Mouse (Mus musculus) lung, adult 18-20 months (tissue): ENCODE results near the gene Cdh22.

ENCODE experiments used
- DNase-seq, 2 experiments: peaks; one replicate each; pipeline ENCODE4 v3.0.0; 2022; ENCODE audit warnings: mixed read lengths in 2 of 2

Cdh22 gene

DNA sequence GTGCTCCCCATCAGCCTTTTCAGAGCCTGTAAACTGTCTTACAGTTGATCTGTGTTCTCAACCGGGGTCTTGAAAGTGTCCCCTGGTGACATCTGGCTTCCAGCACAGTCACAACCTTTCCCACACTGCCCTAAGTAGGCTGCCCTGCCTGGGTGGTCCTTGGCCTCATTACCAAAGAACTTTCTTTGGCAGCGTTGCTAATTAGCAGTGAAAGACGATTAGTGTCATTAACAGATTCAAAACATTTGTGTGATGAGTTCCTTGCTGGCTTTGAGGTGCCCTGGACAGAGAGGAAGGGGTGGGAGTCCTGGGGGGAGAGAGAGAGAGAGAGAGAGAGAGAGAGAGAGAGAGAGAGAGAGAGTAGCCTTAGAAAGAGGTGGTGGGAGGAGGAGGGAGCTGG lies 14.3 kb upstream of the Cdh22 start:
- DNase-seq, result no peak

DNA sequence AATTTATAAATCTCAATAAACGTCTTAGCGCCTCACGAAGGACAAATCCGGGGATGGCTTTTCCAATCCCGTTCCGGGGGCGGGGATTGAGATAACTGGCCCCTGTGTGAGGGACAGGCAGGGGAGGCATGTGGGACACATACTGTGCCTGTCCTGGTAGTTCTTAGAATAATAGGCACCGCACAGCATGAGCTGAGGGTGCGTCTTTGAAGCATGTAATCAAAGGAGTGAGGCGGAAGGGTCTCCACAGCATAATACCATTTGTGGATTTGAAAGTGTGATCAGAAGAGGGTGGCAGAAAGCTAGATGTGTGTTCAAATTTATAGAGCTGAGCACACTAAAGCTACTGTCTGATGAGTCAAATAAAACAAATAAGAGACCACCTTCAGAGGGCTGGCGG lies 11.7 kb upstream of the Cdh22 start:
- no peak for DNase-seq

DNA sequence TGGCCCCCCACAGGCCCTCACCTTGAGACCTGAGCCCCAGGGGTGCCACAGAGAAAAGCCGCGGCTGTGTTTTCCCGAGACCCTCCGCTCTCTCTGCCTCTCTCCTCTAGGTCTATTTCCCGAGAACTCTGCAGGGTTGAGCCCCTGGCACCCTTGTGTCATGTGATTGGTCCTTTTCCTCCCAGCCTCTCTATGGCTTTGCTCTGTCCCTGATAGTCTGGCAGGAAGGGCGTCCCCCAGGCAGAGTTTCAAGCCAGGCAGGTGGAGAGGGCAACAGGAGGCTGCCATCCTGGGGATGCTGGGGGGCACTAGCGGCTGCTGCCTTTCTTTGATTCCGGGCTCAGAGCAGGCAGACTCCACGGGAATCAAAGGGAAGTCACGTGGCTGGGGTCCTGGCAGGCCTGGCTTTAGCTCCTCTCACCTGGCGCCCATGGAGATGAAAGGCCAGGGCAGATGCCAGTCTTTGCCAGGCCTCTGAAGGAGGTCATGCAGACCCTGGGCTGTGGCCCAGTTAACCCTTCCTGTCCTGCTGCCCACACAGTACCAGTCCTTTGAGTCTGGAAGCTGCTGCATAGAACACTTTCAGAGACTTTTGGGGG lies 8.6 kb upstream of the Cdh22 start:
- DNase-seq, result no peak

DNA sequence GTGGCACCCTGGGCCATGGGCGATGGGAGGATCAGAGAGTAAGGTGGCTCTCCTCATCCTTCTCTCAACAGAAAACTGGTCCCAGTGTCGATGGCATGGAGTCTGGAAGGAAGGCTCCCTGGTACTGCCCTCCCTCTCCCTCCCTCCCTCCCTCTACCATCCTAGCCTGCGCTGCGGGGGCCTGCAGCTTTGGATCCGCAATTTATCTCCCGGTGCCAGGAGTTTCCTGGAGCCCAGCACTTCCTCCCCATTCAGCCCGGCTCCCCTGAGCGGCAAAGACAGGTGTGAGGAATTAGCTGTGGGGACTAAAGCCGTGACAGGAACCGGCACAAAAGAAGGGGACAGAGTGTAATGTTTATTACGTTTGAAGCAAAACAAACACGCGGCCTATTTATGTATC lies 7.9 kb upstream of the Cdh22 start:
- DNase-seq, result no peak

DNA sequence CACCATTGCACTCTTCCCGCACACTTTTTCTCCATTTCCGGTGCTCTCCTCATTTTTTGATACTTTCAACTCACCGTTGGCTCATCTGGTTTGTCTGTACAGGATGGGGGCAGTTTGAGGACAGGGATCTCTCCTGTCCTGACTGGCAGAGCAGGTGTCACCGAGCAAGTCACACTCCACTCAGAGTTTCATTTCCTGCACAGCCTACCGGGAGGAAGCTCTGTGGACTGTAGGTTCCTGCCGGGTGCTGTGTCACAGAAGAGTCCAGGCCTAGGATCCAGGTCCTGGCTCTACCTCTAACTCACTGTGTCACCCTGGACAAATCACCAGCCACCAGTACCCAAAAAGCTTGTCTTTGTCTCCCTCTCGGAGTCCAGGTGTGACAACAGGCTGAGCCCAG lies 7.1 kb upstream of the Cdh22 start:
- no peak for DNase-seq

DNA sequence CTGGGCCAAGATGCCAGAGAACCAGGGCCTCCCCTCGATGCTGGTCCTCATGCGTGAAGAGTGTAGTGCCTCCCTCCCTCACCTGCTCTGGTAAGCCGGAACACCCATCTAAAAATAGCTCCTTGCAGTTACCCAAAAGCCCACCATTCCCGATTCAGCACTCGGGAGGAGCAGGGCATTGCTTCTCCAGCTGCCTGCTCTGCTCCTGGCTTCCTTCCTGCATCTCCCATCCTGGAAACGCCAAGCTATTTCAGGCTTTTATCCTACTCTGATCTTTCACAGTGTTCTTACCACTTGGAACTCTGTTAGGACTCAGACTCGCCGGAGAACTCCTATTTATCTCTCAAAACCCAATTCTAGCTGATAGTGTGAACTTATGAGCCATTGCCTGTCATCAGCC lies 5.7 kb upstream of the Cdh22 start:
- no peak for DNase-seq

DNA sequence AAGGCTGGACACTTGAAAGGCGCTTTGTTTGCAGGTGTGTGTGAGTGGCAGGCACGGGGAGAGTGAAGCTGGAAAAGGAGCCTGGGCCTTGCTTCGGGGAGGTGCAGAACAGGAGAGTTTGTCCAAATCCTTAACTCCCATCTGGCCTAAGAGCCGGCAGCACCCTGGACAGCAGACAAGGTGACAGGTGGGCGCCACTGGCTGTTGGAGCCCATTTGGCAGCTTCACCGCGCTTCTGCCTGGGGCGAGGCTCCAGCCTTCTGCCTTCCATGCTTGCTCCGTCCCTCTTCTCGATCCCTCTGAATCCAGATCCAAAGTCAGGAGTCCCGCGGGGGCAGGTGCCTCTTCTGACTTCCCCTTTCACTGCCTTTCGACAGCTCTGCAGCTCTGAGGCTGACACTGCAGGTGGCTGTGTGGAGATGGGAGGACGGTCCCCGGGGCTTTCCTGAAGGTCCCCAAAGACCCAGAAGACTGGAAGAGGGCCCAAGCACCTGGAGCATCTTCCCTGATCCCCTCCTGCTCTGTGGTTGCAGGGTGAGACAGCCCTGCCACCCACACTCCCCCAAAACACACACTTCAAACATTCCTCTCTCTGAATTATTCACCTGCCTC lies 5.0 kb upstream of the Cdh22 start:
- DNase-seq, result no peak

DNA sequence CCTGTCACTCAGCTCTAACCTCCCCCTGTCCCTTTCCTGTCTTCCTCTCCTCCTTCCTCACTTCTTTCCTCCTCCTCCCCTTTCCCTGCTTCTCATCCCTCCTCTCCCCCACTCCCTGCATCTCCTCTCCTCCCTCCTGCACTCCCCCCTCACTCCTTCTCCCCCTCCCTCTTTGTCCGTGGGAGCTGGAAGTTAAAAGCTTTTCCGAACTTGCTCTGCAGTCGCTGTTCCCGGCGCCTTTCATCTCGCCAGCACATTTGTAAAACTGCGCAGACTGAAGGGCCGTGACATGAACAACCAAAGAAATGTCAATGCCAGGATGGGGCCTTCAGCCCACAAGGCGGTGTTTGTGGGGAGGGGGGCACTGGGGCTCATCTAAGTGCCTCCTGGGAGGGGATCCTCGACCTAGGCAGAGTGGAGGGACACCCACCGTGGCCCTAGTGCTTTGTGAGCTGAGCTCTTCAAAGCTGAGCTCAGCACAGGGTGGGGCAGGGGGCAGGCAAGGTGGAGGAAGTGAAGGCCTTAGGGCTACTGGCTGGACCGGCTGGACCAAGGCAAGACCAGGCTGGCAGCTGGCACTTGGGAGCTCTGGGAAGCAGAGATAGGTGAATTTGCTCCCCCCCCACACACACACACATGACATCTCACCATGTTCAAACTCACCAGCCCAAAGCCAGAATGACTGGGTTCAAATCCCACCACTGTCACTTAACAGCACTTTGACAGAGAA lies 3.9 kb upstream of the Cdh22 start:
- no peak for DNase-seq

DNA sequence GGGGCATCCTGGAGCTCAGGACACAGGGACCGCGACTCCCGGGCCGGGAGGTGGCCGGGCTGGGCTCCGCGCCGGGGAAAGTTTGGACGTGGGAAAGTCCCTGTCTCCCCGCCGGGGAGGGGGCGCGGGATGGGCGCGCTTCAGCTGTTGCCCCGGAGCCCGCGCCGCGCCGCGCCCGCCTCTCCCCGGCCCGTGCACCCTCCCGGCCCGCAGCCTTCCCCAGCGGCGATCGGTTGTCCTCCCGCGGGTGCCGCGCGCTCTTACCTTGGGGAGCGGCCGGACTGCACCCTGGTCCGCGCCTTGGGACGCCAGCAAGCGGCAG lies 401 bp downstream of the Cdh22 start:
- DNase-seq, result no peak

DNA sequence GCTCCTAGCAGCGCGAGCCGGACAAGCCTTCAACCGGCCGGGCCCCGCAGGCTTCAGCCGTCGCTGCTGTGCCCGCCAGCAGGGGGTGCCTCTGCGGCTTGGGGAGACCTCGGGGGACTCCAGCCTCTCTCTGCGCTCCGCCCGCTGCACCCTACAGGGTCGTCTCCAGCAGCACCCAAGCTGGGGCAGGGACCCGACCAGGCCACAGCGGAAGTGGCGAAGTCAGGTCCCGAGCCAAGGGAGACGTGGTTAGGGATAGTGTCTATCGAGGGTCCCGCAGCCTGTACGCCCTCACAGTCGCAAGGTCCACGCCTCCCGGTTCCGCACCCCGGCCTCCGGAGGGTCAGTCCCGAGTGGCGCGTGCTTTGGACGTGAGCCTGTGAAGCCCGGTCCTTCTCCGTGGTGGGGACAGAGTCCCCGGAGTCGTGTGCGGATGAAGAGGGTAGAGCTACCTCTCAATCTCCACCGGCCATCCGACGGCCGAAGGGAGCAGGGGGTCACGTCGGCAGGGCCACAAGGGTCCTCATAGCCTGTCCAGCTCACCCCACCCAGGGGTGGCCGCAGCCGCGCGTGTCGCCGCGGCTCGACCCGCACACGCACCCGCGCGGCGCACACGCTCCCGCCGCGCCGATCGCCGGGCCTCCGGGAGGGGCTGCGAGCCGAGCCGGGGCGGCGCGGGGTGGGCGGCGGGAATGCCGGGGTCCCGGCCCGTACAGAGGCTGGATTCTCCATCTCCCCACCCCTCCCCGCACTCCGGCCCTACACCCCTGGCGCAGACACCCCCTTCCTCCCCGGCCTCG lies 962 bp downstream of the Cdh22 start:
- DNase-seq, result peak; percentile 37 to 42

DNA sequence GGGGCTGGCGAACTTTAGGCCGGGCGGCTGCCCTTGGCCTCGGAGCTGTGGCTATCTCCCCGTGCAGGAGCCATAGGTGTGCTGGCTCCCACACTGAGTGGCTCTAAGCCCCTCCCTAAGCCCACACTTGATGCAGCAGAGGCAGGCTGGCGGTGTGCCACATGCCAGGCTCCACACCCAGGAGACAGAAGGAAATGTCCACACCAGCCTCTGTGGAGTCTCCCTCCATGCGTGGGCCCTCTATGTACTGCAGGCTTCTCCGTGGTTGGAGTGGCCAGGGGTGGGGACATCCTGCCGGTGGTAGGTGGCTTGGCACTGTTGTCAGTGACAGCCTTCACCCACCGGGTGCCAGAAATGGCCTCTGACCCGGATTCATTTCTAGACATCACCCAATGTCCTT lies 5.6 kb downstream of the Cdh22 start:
- no peak for DNase-seq

DNA sequence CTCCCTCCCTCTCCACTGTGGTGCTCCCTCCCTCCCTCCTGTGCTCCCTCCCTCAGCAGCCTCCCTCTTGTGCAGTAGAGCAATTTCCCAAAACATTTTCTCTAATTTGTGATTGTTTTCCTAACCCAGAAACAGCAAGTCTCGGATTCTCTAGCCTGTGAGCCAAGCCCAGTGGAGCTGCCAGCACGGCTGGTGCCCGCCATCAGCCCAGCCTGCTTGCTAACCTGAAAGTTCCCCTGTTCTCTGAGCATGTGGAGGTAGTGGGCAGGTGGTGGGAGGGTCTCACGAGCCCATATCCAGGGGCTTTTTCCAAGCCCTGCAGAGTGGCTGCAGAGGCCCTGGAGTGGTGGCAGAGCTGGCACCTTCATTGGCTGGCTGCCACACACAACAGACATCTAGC lies 10.8 kb downstream of the Cdh22 start:
- no peak for DNase-seq

DNA sequence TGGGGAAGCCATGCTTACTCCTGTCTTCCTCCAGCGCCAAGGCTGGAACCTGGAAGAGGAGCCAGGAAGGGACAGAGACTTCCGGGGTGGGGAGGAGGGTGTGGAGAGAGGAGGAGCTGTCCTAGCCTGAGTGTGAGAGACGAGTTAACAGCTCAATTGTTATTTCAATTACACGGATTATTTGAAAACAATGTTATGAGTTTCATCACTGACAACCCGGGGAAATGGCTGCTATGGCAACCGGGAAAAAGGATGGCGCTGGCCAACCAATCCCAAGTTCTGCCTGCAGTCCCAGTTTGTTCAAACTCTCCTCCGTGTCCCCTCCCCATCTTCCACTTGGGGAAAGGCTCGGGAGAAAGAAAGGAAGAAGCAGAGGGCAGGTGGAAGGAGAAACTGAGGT lies 12.7 kb downstream of the Cdh22 start:
- DNase-seq, result no peak

DNA sequence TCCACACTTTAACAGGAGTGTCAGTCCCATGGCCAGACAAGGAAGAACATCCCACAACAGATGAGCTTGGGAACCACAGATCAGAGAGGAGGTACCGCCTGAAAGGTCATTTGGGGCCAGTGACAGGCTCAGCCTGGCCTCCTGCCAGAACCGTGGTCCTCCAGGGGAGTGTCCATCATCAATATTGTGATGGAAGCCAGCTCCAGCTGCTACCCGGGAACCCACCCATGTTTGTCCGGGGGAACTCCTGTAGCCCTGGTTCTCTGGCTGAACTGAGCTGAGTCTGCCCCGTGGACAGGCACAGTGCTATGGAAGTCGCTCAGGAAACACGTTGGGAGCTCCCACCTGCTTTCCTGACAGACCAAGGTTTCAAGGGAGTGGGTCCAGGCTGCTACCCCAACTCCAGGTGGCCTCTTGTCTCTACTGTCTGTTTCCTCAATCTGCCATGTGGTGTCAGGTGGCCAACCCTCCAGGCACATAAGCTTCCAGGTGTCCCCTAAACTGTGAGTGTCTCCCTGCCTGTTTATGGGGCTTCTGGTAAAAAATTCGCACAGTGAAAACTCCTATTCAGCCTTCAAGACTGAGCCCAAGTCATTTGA lies 14.2 kb downstream of the Cdh22 start:
- no peak for DNase-seq

DNA sequence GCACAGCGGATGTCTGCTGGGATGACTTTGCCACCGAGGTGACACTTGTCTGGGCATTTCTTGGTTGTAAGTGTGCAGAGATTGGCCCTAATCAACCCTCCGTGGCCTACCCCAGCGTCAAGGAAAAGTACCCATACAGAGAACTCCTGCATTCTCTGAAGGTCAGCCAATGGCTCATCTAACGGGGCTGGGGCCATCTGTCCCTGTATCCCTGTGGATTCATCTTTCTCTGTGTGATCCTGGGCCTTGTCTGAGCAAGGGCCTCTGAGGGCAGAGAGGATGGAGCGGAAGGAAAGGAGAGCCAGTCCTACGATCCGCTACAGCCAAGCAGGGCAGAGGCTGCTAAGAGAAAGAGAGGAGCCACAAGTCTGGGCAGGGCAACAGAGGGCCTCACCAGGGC lies 15.7 kb downstream of the Cdh22 start:
- DNase-seq, result no peak

DNA sequence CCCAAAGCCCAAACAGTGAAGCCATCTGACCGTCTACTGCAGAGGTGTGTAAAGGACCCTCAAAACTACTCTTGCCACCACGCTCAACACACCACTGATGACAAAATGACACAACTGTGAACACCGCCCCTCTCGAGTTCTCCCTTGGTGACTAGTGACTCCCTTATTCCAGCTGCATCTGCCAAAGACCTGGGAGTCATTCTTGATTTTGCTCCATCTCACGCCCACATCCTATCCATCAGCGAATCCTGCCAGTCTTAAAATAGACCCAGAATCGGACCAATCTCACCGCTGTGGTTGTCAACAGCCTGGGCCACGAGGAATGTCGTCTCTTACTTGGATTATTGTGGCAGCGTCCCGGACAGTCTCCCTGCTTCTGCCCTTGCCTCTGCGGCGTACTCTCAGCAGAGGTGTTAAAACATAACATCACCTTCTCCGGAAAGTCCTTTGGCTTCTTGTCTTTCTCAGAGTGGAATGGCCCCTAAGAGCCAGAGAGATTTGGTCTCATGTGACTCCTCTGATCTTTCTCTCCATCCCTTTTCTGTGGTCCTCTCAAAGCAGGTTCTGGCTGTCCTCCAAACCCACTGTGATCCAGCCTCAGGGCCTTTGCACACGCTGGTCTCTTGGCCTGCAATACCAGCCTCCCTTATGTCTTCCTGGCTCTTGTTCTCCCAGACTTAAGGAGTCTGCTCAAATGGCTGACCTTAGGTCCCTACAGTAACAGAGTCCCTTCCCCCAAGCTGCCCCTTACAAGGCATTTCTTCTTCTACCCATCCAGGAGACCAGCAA lies 17.1 kb downstream of the Cdh22 start:
- no peak for DNase-seq

DNA sequence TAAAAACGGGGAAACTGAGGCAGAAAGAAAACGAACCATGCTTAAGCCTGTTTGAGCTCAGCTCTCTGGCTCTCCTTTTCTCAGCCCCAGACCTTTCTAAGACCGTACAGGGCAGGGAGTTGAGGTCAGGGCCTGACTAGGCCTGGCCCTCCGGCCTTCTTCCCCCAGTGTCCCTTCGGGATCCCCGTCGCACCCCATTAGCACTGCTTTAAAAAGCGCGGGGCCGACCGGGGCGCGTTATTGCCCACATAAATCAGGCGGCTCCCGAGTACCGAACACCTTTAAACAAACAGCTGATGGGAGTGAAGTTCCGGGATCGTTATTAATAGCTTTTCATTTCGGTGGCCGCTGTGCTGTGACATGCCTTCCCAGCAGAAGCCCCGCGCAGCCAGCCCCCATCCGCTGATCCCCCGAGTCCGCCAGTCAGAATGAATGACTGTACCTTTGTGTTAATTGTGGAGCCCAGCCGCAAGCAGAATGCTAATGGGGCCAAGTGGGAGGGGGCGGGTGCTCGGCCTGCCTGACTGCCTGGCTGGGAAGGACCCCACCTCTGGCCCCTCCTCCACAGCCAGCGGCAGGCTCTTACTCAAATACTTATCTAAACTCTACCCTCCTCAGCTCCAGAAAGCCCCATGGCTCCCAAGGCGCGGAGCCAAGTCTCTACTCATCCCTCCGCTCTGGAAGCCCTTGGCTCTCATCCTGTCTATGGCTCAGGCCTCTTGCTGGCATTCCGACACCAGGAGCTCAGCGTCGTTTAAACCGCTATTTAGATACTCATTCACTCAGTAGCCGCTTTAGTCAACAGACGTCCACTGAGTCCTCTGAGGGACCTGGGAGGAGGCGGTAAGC lies 19.3 kb downstream of the Cdh22 start:
- no peak for DNase-seq

DNA sequence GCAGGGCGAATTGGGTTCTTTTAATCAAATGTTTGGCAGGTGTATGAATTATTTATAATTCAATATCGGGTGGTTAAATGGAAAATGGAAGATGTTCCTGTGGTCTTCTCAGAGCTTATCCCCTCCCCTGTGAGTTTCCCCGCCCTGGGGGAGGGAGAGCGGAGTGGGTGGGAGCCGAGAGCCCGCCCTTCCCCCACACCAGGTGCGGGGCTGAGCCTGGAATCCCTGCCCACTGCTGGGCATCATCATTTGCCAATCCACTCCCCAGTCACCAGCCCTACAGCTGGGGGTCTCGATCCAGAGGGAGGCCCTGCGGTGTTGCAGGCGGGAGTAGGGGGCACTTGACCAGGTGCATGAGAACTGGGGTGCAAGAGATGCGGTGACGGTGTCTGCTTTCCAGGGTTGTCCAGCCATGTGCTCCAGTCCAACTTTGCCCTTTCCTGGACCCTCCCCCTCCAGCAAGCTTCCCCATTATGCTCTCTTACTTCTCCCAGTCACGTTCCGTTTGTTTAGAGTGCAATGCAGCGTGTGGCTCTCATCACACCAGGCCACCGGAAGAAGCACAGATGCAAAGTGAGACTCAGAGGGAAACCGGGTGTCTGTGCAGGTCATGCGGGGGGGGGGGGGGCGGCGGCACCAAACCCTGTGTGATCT lies 23.1 kb downstream of the Cdh22 start:
- no peak for DNase-seq

DNA sequence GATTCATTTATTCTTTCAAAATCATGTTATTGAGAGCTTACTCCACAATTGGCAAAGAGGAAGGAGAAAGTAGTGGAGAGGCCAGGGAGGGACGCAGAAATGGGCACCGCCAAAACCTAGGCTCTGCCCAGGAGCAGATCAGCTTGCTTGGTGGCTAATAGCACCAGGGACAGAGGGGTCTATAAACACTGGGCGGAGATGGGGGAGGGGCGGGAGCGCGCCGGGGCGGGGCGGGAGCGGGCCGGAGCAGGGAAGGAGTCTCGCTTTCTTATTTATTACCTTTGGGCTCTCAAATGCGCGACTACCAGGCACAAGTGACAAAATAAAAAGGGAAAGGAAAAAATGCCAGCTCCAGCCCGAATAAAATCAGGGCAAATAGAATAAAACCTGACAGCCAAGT lies 23.7 kb downstream of the Cdh22 start:
- DNase-seq, result no peak

DNA sequence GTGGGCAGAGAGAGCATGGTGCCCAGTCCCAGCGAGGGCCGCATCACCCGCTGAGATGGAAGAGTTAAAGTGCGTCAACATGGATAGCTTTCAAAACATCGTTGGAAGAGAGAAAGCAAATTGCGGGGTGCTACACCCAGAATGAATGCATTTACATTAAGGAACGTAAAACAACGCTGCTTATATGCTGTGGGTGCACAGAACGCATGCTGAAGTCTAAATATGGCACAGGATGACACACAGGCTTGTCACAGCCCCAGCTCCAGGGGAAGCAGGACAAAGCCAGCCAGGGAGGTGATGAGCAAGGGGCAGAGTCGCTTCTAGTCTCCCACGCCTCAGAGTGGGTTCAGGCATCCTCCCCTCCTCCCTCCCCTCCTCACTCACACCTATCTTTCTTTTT lies 27.0 kb downstream of the Cdh22 start:
- DNase-seq, result no peak

DNA sequence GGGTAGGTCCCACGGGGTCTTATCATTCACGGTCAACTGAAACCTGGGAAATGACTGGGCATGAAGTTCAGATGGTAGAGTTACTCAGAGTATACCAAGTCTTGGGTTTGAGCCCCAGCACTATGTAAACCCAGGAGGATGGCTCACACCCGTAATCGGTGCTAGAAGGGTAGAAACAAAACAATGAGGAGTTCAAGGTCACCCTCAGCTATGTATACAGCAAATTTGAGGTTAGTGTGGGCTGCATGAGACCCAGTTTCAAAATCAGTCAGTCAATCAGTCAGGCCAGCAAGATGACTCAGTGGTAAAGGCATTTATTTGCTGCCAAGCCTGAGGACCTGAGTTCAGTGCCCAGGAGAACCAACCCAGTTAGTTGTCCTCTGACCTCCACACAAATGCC lies 27.6 kb downstream of the Cdh22 start:
- DNase-seq, result no peak
